Mouse (Mus musculus) liver, embryonic 14.5 days (tissue): Measurements from ENCODE around the gene Xpo6.

Experiments
- CTCF ChIP-seq: IDR thresholded peaks from 2 replicates; pipeline ENCODE4 v1.5.1; 2016; ENCODE audit warnings: antibody characterized with exemption, low read depth, control low read depth
- EP300 ChIP-seq: IDR thresholded peaks from 2 replicates; pipeline ENCODE4 v1.6.1; 2016; ENCODE audit warnings: antibody characterized with exemption, low read depth

- TF ChIP-seq EP300 (no peak), CTCF (no peak)
Observed at GRCm38 (mm10) chr7:126051910-126052309, 148.4 kb downstream of the Xpo6 start.
